ENCODE assay signal across 15 mouse cellular contexts in genomic region chr17:84783491-84783890, GRCm38 (mm10).
"Had no signal": no experiment of that assay in that cellular context is flagged by ENCODE, and none has a peak within 500 bp of the region (broad histone marks: within the 10 kb centered on the region; RNA-seq: fewer than 3 reads in every experiment).

No protein-coding gene starts in this region.

- H3K9ac ChIP-seq: neural tube, embryonic 15.5 days; stomach, embryonic 15.5 days had no signal

- H3K4me2 ChIP-seq: neural tube, embryonic 15.5 days; stomach, embryonic 15.5 days had no signal

- H3K4me1 ChIP-seq: stomach, embryonic 15.5 days had no signal

- H3K36me3 ChIP-seq: stomach, embryonic 15.5 days had no signal

- H3K9me3 ChIP-seq: neural tube, embryonic 15.5 days; stomach, embryonic 15.5 days had no signal

- H3K27ac ChIP-seq: neural tube, embryonic 15.5 days; stomach, embryonic 15.5 days; stomach, postnatal 0 days had no signal

- H3K4me3 ChIP-seq: neural tube, embryonic 15.5 days; stomach, embryonic 15.5 days had no signal

- H3K27me3 ChIP-seq: neural tube, embryonic 15.5 days; stomach, embryonic 15.5 days had no signal

- DNase-seq: retina, postnatal 1 day; right cerebral cortex, adult 18-20 months; right cerebral cortex, postnatal 14 days; right cerebral cortex, postnatal 25 days; right cerebral cortex, postnatal 4 days; spleen, adult 18-20 months; thymus, adult 18-20 months; thymus, adult 2 months; thymus, postnatal 14 days; thymus, postnatal 25 days; thymus, postnatal 36 days; thymus, postnatal 4 days had no signal
